20 mouse cellular contexts compared by ENCODE assay signal in the genomic region with DNA sequence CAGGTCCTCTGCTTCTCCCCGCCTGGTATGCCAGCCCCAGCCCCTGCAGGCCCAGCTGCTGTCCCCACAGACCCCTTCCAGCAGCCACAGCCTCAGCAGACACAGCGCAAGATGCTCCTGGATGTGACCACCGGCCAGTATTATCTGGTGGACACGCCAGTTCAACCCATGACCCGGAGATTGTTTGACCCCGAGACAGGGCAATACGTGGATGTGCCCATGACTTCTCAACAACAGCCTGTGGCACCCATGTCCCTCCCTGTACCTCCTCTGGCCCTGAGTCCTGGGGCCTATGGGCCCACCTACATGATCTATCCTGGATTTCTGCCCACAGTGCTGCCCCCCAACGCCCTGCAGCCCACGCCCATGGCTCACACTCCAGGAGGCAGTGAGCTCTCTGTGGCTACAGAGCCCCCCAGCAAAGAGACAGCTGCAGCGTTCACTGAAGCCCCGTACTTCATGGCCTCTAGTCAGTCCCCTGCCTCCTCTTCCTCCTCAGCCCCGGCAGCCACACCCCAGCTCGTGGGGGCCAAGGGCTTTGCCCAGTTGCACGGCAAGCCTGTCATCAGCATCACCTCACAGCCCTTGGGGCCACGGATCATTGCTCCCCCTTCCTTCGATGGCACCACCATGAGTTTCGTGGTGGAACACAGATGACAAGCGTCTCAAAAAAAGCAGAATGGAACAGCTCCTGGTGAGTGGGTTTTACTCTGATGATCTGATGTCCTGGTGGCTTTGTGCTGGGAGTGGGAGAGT. TPM values are rescaled to one million over a fixed set of nuclear protein-coding genes. Genes with fewer than 3 reads are reported as not detected.
A peak's percentile ranks its signal among the peaks of the same experiment; 100 is the strongest.
DNase-seq lines count a peak whose midpoint lies in the region; ATAC-seq and TF ChIP-seq lines count a peak whose summit lies in the region.
"Had no signal": no experiment of that assay in that cellular context is flagged by ENCODE, and none has a peak within 500 bp of the region (broad histone marks: within the 10 kb centered on the region; RNA-seq: fewer than 3 reads in every experiment).

No protein-coding gene starts in this region.

- 40% methylated on average over 18 of the region's 18 CpGs for WGBS in heart, embryonic 14.5 days

- H3K4me2 ChIP-seq in heart, embryonic 14.5 days (ENCODE audit: low read length): peak overlapping the region; percentile 80
- peak overlapping the region; percentile 93 for H3K4me2 ChIP-seq in myocyte (ENCODE audit: low read depth)
- H3K4me2 ChIP-seq: forebrain, embryonic 15.5 days; liver, embryonic 15.5 days had no signal

- no peaks in the 10 kb centered on the region for H3K36me3 ChIP-seq in heart, embryonic 14.5 days (ENCODE audit: control insufficient read depth, insufficient read depth, low read length)
- H3K36me3 ChIP-seq in myocyte (ENCODE audit: control insufficient read depth, insufficient read depth): peaks cover 19% of the 10 kb centered on the region
- H3K36me3 ChIP-seq: forebrain, embryonic 15.5 days; liver, embryonic 15.5 days had no signal

- H3K27me3 ChIP-seq in heart, embryonic 14.5 days (ENCODE audit: control insufficient read depth, insufficient read depth, low read length): no peaks in the 10 kb centered on the region
- no peaks in the 10 kb centered on the region for H3K27me3 ChIP-seq in myocyte (ENCODE audit: control insufficient read depth, insufficient read depth, insufficient read length)
- H3K27me3 ChIP-seq: forebrain, embryonic 15.5 days; liver, embryonic 15.5 days had no signal

- TF ChIP-seq CTCF in layer of hippocampus, adult 2 months (conservative IDR thresholded peaks at IDR 0.05): no peak

- H3K4me1 ChIP-seq in heart, embryonic 14.5 days (ENCODE audit: control insufficient read depth in 2 of 2, insufficient read depth in 2 of 2, low read length in 2 of 2): peaks cover 27 to 42% of the 10 kb centered on the region in 2 experiments; a peak in 3 of 4 replicates
- H3K4me1 ChIP-seq: liver, embryonic 15.5 days had no signal

- ATAC-seq in heart, embryonic 14.5 days (ENCODE audit: insufficient number of reproducible peaks, insufficient read depth, low FRiP score, low read depth): no peak
- no peak for ATAC-seq in megakaryocyte progenitor cell, adult 5-6 weeks (replicated peaks; ENCODE audit: poor library complexity)
- ATAC-seq: forebrain, embryonic 15.5 days; hindbrain, postnatal 0 days had no signal

- TF ChIP-seq POLR2A in myocyte (IDR thresholded peaks at IDR 0.05; ENCODE audit: insufficient read length, low read depth): peak; percentile 38

- DNase-seq in gastrocnemius, postnatal 14 days: peak; percentile 12
- DNase-seq in gastrocnemius, postnatal 4 days (ENCODE audit: low spot score in 2 of 2): no peak
- DNase-seq in layer of hippocampus, adult 2 months (ENCODE audit: low spot score in 2 of 2): no peak
- no peak for DNase-seq in layer of hippocampus, adult 18-20 months (ENCODE audit: low spot score in 2 of 2)
- DNase-seq in retina, postnatal 1 day: no peak
- DNase-seq: cerebellum, postnatal 14 days; kidney, adult 2 months; kidney, postnatal 4 days; lung, postnatal 10 days; thymus, postnatal 4 days had no signal

- H3K27ac ChIP-seq in layer of hippocampus, adult 2 months: peak overlapping the region; percentile 76
- H3K27ac ChIP-seq in heart, embryonic 14.5 days (replicated peaks in 1 of 2; ENCODE audit: control insufficient read depth in 1 of 2, insufficient read depth in 1 of 2, low read depth in 2 of 2, low read length in 2 of 2): peak overlapping the region; percentile 79 to 97
- H3K27ac ChIP-seq: forebrain, embryonic 15.5 days; hindbrain, postnatal 0 days; liver, embryonic 15.5 days had no signal

- peak overlapping the region; percentile 75 for H3ac ChIP-seq in myocyte (ENCODE audit: control insufficient read depth, insufficient read length)

- H3K9ac ChIP-seq in heart, embryonic 14.5 days (ENCODE audit: low read length): peak overlapping the region; percentile 87
- H3K9ac ChIP-seq: forebrain, embryonic 15.5 days; liver, embryonic 15.5 days had no signal

- H3K9me3 ChIP-seq in heart, embryonic 14.5 days (ENCODE audit: control insufficient read depth, low read length): no peaks in the 10 kb centered on the region
- H3K9me3 ChIP-seq: forebrain, embryonic 15.5 days; liver, embryonic 15.5 days had no signal

- peaks cover 96% of the 10 kb centered on the region for H3K79me2 ChIP-seq in myocyte (ENCODE audit: control insufficient read depth, insufficient read depth)

- peak overlapping the region; percentile 15; the same call in 1 of the 2 replicates for H3K4me3 ChIP-seq in layer of hippocampus, adult 2 months
- peak overlapping the region; percentile 40 to 50 for H3K4me3 ChIP-seq in heart, embryonic 14.5 days (ENCODE audit: control insufficient read depth in 1 of 2, insufficient read depth in 1 of 2, low read depth in 1 of 2, low read length in 2 of 2)
- peak overlapping the region; percentile 86 for H3K4me3 ChIP-seq in myocyte
- H3K4me3 ChIP-seq: forebrain, embryonic 15.5 days; liver, embryonic 15.5 days had no signal

- intact Hi-C loops in gastrocnemius, postnatal 14 days (cut with DNase I; ENCODE audit: low total_unique reads): no loop called here

TF ChIP-seq in myocyte, 11 proteins besides CTCF, POLR2A, EP300 and RAD21:
- no peak for TF ChIP-seq MAX (IDR thresholded peaks at IDR 0.05; ENCODE audit: low read depth)
- TF ChIP-seq MYOG (IDR thresholded peaks at IDR 0.05; ENCODE audit: control insufficient read depth in 1 of 3, insufficient read depth in 1 of 3, insufficient read length in 2 of 3, low read depth in 2 of 3): peak in 1 of 3 experiments; percentile 44
- no peak for TF ChIP-seq USF1 (IDR thresholded peaks at IDR 0.05; ENCODE audit: low read depth)
- no peak for TF ChIP-seq CEBPB (IDR thresholded peaks at IDR 0.05; ENCODE audit: insufficient read depth, poor library complexity, severe bottlenecking)
- TF ChIP-seq SRF (IDR thresholded peaks at IDR 0.05; ENCODE audit: control insufficient read depth, insufficient read length, low read depth): no peak
- TF ChIP-seq E2F4 (IDR thresholded peaks at IDR 0.05; ENCODE audit: insufficient read depth): no peak
- no peak for TF ChIP-seq REST (IDR thresholded peaks at IDR 0.05; ENCODE audit: insufficient read depth, insufficient read length)
- TF ChIP-seq MYOD1 (IDR thresholded peaks at IDR 0.05; ENCODE audit: control insufficient read depth in 1 of 3, insufficient read length in 2 of 3, low read depth in 2 of 3): peak in 2 of 3 experiments; percentile 25 to 44
- TF ChIP-seq POLR2AphosphoS2 (IDR thresholded peaks at IDR 0.05; ENCODE audit: insufficient read length, low read depth): peak; percentile 55
- TF ChIP-seq TCF3 (IDR thresholded peaks at IDR 0.05; ENCODE audit: insufficient read length, low read depth): no peak
- no peak for TF ChIP-seq TCF12 (IDR thresholded peaks at IDR 0.05; ENCODE audit: insufficient read depth, poor library complexity, severe bottlenecking)

RNA-seq across cellular contexts. Expression of gene Gm5105, which starts 2.7 kb away (rescaled TPM):
- total RNA-seq in gastrocnemius, postnatal 14 days (2021): 1 to 10 TPM; 1.4 to 1.6 TPM
- 1 to 10 TPM; 1.7 to 1.9 TPM for total RNA-seq in gastrocnemius, postnatal 4 days (2021)
- under 1 TPM in 1 of 2 experiments, not detected in 1; 0.22 TPM for total RNA-seq in layer of hippocampus, adult 2 months (2021)
- not detected for total RNA-seq in layer of hippocampus, adult 18-20 months (2021)
- 0.57 and 0.89 TPM in 2 replicates for polyA plus RNA-seq in heart, embryonic 14.5 days (2014; fragmentation: Nextera tagmentation; extraction: Ambion mirVana)
- polyA plus RNA-seq in myocyte (2012; fragmentation: generic; extraction: Trizol): 0.24 TPM
- total RNA-seq in megakaryocyte progenitor cell, adult 5-6 weeks (2015): not detected in 2 replicates
- not detected in 2 replicates for total RNA-seq in megakaryocyte progenitor cell, adult 5-6 weeks (2017)
- total RNA-seq: adrenal gland, adult 18-20 months; ES-E14; hindbrain, postnatal 0 days; megakaryocyte-erythroid progenitor cell, adult 5-6 weeks had no signal
- polyA plus RNA-seq: kidney, adult 2 months; limb, embryonic 11.5 days had no signal

RNA-seq across cellular contexts. Expression of gene 1110002E22Rik, which starts 5.1 kb away (rescaled TPM):
- total RNA-seq in gastrocnemius, postnatal 14 days (2021): 100 to 1,000 TPM; 105 to 170 TPM
- 100 to 1,000 TPM; 145 to 167 TPM for total RNA-seq in gastrocnemius, postnatal 4 days (2021)
- total RNA-seq in layer of hippocampus, adult 2 months (2021): 1 to 10 TPM; 2.2 to 2.5 TPM
- total RNA-seq in layer of hippocampus, adult 18-20 months (2021): 1 to 10 TPM; 1.3 to 1.8 TPM
- polyA plus RNA-seq in heart, embryonic 14.5 days (2014; fragmentation: Nextera tagmentation; extraction: Ambion mirVana): 16.5 and 18.7 TPM in 2 replicates
- 22.3 TPM for polyA plus RNA-seq in myocyte (2012; fragmentation: generic; extraction: Trizol)
- not detected in 2 replicates for total RNA-seq in megakaryocyte progenitor cell, adult 5-6 weeks (2015)
- total RNA-seq in megakaryocyte progenitor cell, adult 5-6 weeks (2017): not detected in 2 replicates
- total RNA-seq: megakaryocyte-erythroid progenitor cell, adult 5-6 weeks had no signal

Comparison
In these comparisons a context has a peak if more than half of its experiments do, and no peak if none do; other contexts are left out.
1. H3K4me3 ChIP-seq: peak in every context shown above with its lines; median percentile 86 in myocyte; 45 in heart, embryonic 14.5 days; 15 in layer of hippocampus, adult 2 months.
2. RNA of gene 1110002E22Rik, which starts 5.1 kb away (total RNA-seq): 105 to 170 TPM in gastrocnemius, postnatal 14 days and 145 to 167 TPM in gastrocnemius, postnatal 4 days; 2.2 to 2.5 TPM in layer of hippocampus, adult 2 months, 1.3 to 1.8 TPM in layer of hippocampus, adult 18-20 months and not detected in megakaryocyte progenitor cell, adult 5-6 weeks; every median in the first group is over 10 times any median in the second.